Mouse (Mus musculus): ENCODE data around the gene Tmprss3. TPM values are rescaled to one million over a fixed set of nuclear protein-coding genes. Genes with fewer than 3 reads are reported as not detected.

Gene Tmprss3
- polyA plus RNA-seq (2016; fragmentation: Nextera tagmentation; extraction: Ambion mirVana): 0.12 TPM in 1 of 2 replicates, not detected in the other

- no peaks in the 10 kb centered on the region for H3K9me3 ChIP-seq (replicated peaks)
- H3K4me3 ChIP-seq: no peak within 1 kb of the TSS
- no peaks in the 10 kb centered on the region for H3K27me3 ChIP-seq
- no peaks in the 10 kb centered on the region for H3K36me3 ChIP-seq
- H3K4me1 ChIP-seq: no peaks in the 10 kb centered on the region
- H3K27ac ChIP-seq: no peak within 1 kb of the TSS
- no peak for ATAC-seq (ENCODE audit: low FRiP score)
- no peak within 1 kb of the TSS for H3K9ac ChIP-seq
- 88% methylated on average over 11 of the region's 11 CpGs for WGBS
- H3K4me2 ChIP-seq (replicated peaks): no peak within 1 kb of the TSS
Measured at GRCm38 (mm10) chr17:31198877-31199276, at the start of gene Tmprss3. Gene Tmprss3, minus strand, starts transcription at chr17:31198977.

- WGBS: 30% methylated on average over 5 of the region's 5 CpGs
- Histone ChIP-seq H3K4me2 (replicated peaks) (no peak overlapping the region), H3K9me3 (replicated peaks) (no peaks in the 10 kb centered on the region)
Measured at GRCm38 (mm10) chr17:31247144-31247543, 48.4 kb upstream of the Tmprss3 start.

GRCm38 (mm10) chr17:31245321-31245720 lies 46.5 kb upstream of the Tmprss3 start:
- 87% methylated on average over 5 of the region's 5 CpGs for WGBS
- H3K4me2 ChIP-seq (replicated peaks): no peak overlapping the region
- no peak for ATAC-seq (ENCODE audit: low FRiP score)

More at GRCm38 (mm10) chr17:31247144-31247543, 48.4 kb upstream of the Tmprss3 start:
- H3K36me3 ChIP-seq: no peaks in the 10 kb centered on the region
- H3K9ac ChIP-seq: no peak overlapping the region
- no peaks in the 10 kb centered on the region for H3K27me3 ChIP-seq
- no peak for ATAC-seq (ENCODE audit: low FRiP score)
- H3K4me3 ChIP-seq: no peak overlapping the region
- no peaks in the 10 kb centered on the region for H3K4me1 ChIP-seq
- H3K27ac ChIP-seq: no peak overlapping the region; the same call in 1 of the 2 replicates

GRCm38 (mm10) chr17:31242764-31243163 lies 44.0 kb upstream of the Tmprss3 start:
- H3K4me3 ChIP-seq: no peak overlapping the region
- H3K4me1 ChIP-seq: no peaks in the 10 kb centered on the region
- H3K27ac ChIP-seq: no peak overlapping the region
- H3K27me3 ChIP-seq: no peaks in the 10 kb centered on the region
- no peak overlapping the region for H3K9ac ChIP-seq
- no peaks in the 10 kb centered on the region for H3K36me3 ChIP-seq
- H3K4me2 ChIP-seq (replicated peaks): no peak overlapping the region
- H3K9me3 ChIP-seq (replicated peaks): no peaks in the 10 kb centered on the region
- ATAC-seq (ENCODE audit: low FRiP score): no peak
- 0% methylated on average over 1 of the region's 1 CpGs for WGBS

More at GRCm38 (mm10) chr17:31245321-31245720, 46.5 kb upstream of the Tmprss3 start:
- H3K4me1 ChIP-seq: no peaks in the 10 kb centered on the region
- H3K9ac ChIP-seq: no peak overlapping the region
- no peak overlapping the region for H3K27ac ChIP-seq
- H3K36me3 ChIP-seq: no peaks in the 10 kb centered on the region
- H3K27me3 ChIP-seq: no peaks in the 10 kb centered on the region
- H3K9me3 ChIP-seq (replicated peaks): no peaks in the 10 kb centered on the region
- no peak overlapping the region for H3K4me3 ChIP-seq

GRCm38 (mm10) chr17:31241156-31241555 lies 42.4 kb upstream of the Tmprss3 start:
- Histone ChIP-seq H3K36me3 (no peaks in the 10 kb centered on the region), H3K4me2 (replicated peaks) (no peak overlapping the region), H3K9ac (no peak overlapping the region), H3K4me1 (no peaks in the 10 kb centered on the region), H3K27me3 (no peaks in the 10 kb centered on the region), H3K4me3 (no peak overlapping the region), H3K9me3 (replicated peaks) (no peaks in the 10 kb centered on the region), H3K27ac (no peak overlapping the region)
- no peak for ATAC-seq (ENCODE audit: low FRiP score)
- 90% methylated on average over 8 of the region's 8 CpGs for WGBS

- WGBS: 84% methylated on average over 7 of the region's 7 CpGs
Measured at GRCm38 (mm10) chr17:31238234-31239020, 39.6 kb upstream of the Tmprss3 start.

GRCm38 (mm10) chr17:31235915-31236314 lies 37.1 kb upstream of the Tmprss3 start:
- Histone ChIP-seq H3K9ac (no peak overlapping the region), H3K36me3 (no peaks in the 10 kb centered on the region), H3K4me1 (peaks cover 7% of the 10 kb centered on the region; the same call in 1 of the 2 replicates), H3K4me2 (replicated peaks) (no peak overlapping the region), H3K27ac (no peak overlapping the region), H3K27me3 (no peaks in the 10 kb centered on the region), H3K4me3 (no peak overlapping the region), H3K9me3 (replicated peaks) (no peaks in the 10 kb centered on the region)
- ATAC-seq (ENCODE audit: low FRiP score): no peak
- 83% methylated on average over 1 of the region's 1 CpGs for WGBS

More at GRCm38 (mm10) chr17:31238234-31239020, 39.6 kb upstream of the Tmprss3 start:
- Histone ChIP-seq H3K27ac (no peak overlapping the region), H3K4me3 (no peak overlapping the region), H3K4me2 (replicated peaks) (no peak overlapping the region), H3K9ac (no peak overlapping the region), H3K36me3 (no peaks in the 10 kb centered on the region), H3K4me1 (no peaks in the 10 kb centered on the region), H3K9me3 (replicated peaks) (no peaks in the 10 kb centered on the region), H3K27me3 (no peaks in the 10 kb centered on the region)
- no peak for ATAC-seq (ENCODE audit: low FRiP score)

GRCm38 (mm10) chr17:31232251-31233010 lies 33.7 kb upstream of the Tmprss3 start:
- WGBS: 37% methylated on average over 8 of the region's 8 CpGs
- H3K36me3 ChIP-seq: no peaks in the 10 kb centered on the region
- no peak overlapping the region for H3K4me2 ChIP-seq (replicated peaks)
- peaks cover 7% of the 10 kb centered on the region; the same call in 1 of the 2 replicates for H3K4me1 ChIP-seq
- H3K9ac ChIP-seq: no peak overlapping the region
- no peak overlapping the region for H3K27ac ChIP-seq
- H3K9me3 ChIP-seq (replicated peaks): no peaks in the 10 kb centered on the region
- H3K4me3 ChIP-seq: no peak overlapping the region
- ATAC-seq (ENCODE audit: low FRiP score): no peak
- H3K27me3 ChIP-seq: no peaks in the 10 kb centered on the region

- Histone ChIP-seq H3K27me3 (no peaks in the 10 kb centered on the region), H3K36me3 (no peaks in the 10 kb centered on the region), H3K9me3 (replicated peaks) (no peaks in the 10 kb centered on the region), H3K4me3 (no peak overlapping the region), H3K4me1 (peaks cover 7% of the 10 kb centered on the region; the same call in 1 of the 2 replicates), H3K4me2 (replicated peaks) (no peak overlapping the region), H3K9ac (no peak overlapping the region), H3K27ac (no peak overlapping the region)
- 44% methylated on average over 6 of the region's 6 CpGs for WGBS
- no peak for ATAC-seq (ENCODE audit: low FRiP score)
Measured at GRCm38 (mm10) chr17:31231780-31232179, 33.0 kb upstream of the Tmprss3 start.

- 89% methylated on average over 7 of the region's 7 CpGs for WGBS
- H3K27me3 ChIP-seq: no peaks in the 10 kb centered on the region
- H3K36me3 ChIP-seq: no peaks in the 10 kb centered on the region
- no peak overlapping the region for H3K4me2 ChIP-seq (replicated peaks)
- H3K9ac ChIP-seq: no peak overlapping the region
- H3K27ac ChIP-seq: no peak overlapping the region
- no peak overlapping the region for H3K4me3 ChIP-seq
- no peaks in the 10 kb centered on the region for H3K9me3 ChIP-seq (replicated peaks)
- no peak for ATAC-seq (ENCODE audit: low FRiP score)
- H3K4me1 ChIP-seq: peaks cover 3% of the 10 kb centered on the region; the same call in 1 of the 2 replicates
Measured at GRCm38 (mm10) chr17:31226931-31227330, 28.2 kb upstream of the Tmprss3 start.

GRCm38 (mm10) chr17:31226368-31226767 lies 27.6 kb upstream of the Tmprss3 start:
- Histone ChIP-seq H3K9me3 (replicated peaks) (no peaks in the 10 kb centered on the region), H3K27me3 (no peaks in the 10 kb centered on the region), H3K27ac (no peak overlapping the region), H3K36me3 (no peaks in the 10 kb centered on the region), H3K4me3 (no peak overlapping the region), H3K9ac (no peak overlapping the region), H3K4me1 (no peaks in the 10 kb centered on the region), H3K4me2 (replicated peaks) (no peak overlapping the region)
- no peak for ATAC-seq (ENCODE audit: low FRiP score)
- WGBS: 66% methylated on average over 3 of the region's 3 CpGs

GRCm38 (mm10) chr17:31224591-31224990 lies 25.8 kb upstream of the Tmprss3 start:
- Histone ChIP-seq H3K27ac (no peak overlapping the region), H3K36me3 (no peaks in the 10 kb centered on the region), H3K4me3 (no peak overlapping the region), H3K27me3 (no peaks in the 10 kb centered on the region), H3K4me2 (replicated peaks) (no peak overlapping the region), H3K9ac (no peak overlapping the region), H3K9me3 (replicated peaks) (no peaks in the 10 kb centered on the region), H3K4me1 (no peaks in the 10 kb centered on the region)
- 84% methylated on average over 8 of the region's 8 CpGs for WGBS
- no peak for ATAC-seq (ENCODE audit: low FRiP score)
